Mouse (Mus musculus) spleen, adult 2 months (tissue): ENCODE data around the gene Prdx6b.

Source experiments
- CTCF ChIP-seq: fragments of 200-500 bp; IDR thresholded peaks from 2 replicates; pipeline ENCODE4 v1.5.1; 2011; ENCODE audit warnings: mild to moderate bottlenecking, inconsistent platforms; ENCODE audit not compliant: insufficient read depth, insufficient read length, insufficient replicate concordance; ENCODE audit errors: extremely low read depth
- POLR2A ChIP-seq: fragments of 200-500 bp; IDR thresholded peaks from 2 replicates; pipeline ENCODE4 v1.6.1; 2011; ENCODE audit warnings: low read depth, low read length, inconsistent platforms

GRCm38 (mm10) chr2:80314201-80314600 is 21.9 kb downstream of the Prdx6b start:
- TF ChIP-seq CTCF (no peak), POLR2A (no peak)
